Mouse (Mus musculus): ENCODE results near the gene Tmcc1.

The Tmcc1 gene

GRCm38 (mm10) chr6:115991108-115991880, 202.0 kb downstream of the Tmcc1 start:
- no peak for DNase-seq

GRCm38 (mm10) chr6:115990479-115990878, 202.8 kb downstream of the Tmcc1 start:
- DNase-seq = no peak

- DNase-seq = no peak
These were observed 203.2 kb downstream of the Tmcc1 start for GRCm38 (mm10) chr6:115990056-115990455.

GRCm38 (mm10) chr6:115989607-115990006, 203.7 kb downstream of the Tmcc1 start:
- no peak for DNase-seq

GRCm38 (mm10) chr6:115989032-115989431, 204.3 kb downstream of the Tmcc1 start:
- no peak for DNase-seq

GRCm38 (mm10) chr6:115987096-115987747, 206.1 kb downstream of the Tmcc1 start:
- DNase-seq = peak; percentile 72

GRCm38 (mm10) chr6:115986472-115987095, 206.7 kb downstream of the Tmcc1 start:
- no peak for DNase-seq

- no peak for DNase-seq
These were observed 207.7 kb downstream of the Tmcc1 start for GRCm38 (mm10) chr6:115985622-115986021.

GRCm38 (mm10) chr6:115984580-115984979, 208.7 kb downstream of the Tmcc1 start:
- no peak for DNase-seq

GRCm38 (mm10) chr6:115983306-115984038, 209.8 kb downstream of the Tmcc1 start:
- peak; percentile 65 for DNase-seq

- DNase-seq = peak; percentile 65
These were observed 210.4 kb downstream of the Tmcc1 start for GRCm38 (mm10) chr6:115982889-115983288.

GRCm38 (mm10) chr6:115978596-115978995, 214.7 kb downstream of the Tmcc1 start:
- DNase-seq = no peak

- DNase-seq = no peak
These were observed 215.5 kb downstream of the Tmcc1 start for GRCm38 (mm10) chr6:115977810-115978209.

- no peak for DNase-seq
These were observed 217.7 kb downstream of the Tmcc1 start for GRCm38 (mm10) chr6:115975606-115976005.

GRCm38 (mm10) chr6:115973881-115974662, 219.2 kb downstream of the Tmcc1 start:
- DNase-seq = no peak

- DNase-seq = no peak
These were observed 220.0 kb downstream of the Tmcc1 start for GRCm38 (mm10) chr6:115973139-115973875.

- no peak for DNase-seq
These were observed 221.1 kb downstream of the Tmcc1 start for GRCm38 (mm10) chr6:115972083-115972764.

- peak; percentile 59 for DNase-seq
These were observed 221.8 kb downstream of the Tmcc1 start for GRCm38 (mm10) chr6:115971273-115972060.

GRCm38 (mm10) chr6:115969952-115970351, 223.3 kb downstream of the Tmcc1 start:
- DNase-seq = no peak

- DNase-seq = no peak
These were observed 224.2 kb downstream of the Tmcc1 start for GRCm38 (mm10) chr6:115969103-115969502.
